Mouse (Mus musculus) urinary bladder, postnatal 0 days (tissue): ENCODE measurements around the gene H2afb1. TPM values are rescaled to one million over a fixed set of nuclear protein-coding genes. Genes with fewer than 3 reads are reported as not detected.

Source experiments
- polyA plus RNA-seq: library from polyadenylated mRNA; unstranded; fragments of >200 nt; fragmentation: Nextera tagmentation; extraction: Ambion mirVana; gene quantifications from 2 replicates; pipeline ENCODE4 v1.2.1, GENCODE M21; 2015

Gene H2afb1
- polyA plus RNA-seq = not detected in 2 replicates

GRCm38 (mm10) chrX:117014457-117014856 is at the start of gene H2afb1:
TSS of gene H2afb1 (plus strand) at chrX:117014757.

